Mouse (Mus musculus): Measurements from ENCODE around the gene Gm17490. TPM values are rescaled to one million over a fixed set of nuclear protein-coding genes. Genes with fewer than 3 reads are reported as not detected.
"Not testable (repeated sequence)": the region's sequence is repeated elsewhere in the genome, so short reads cannot be mapped to it uniquely, and the experiment has no call there.

The Gm17490 gene
- polyA plus RNA-seq, 1 experiment from 2014 or later = not detected

DNA sequence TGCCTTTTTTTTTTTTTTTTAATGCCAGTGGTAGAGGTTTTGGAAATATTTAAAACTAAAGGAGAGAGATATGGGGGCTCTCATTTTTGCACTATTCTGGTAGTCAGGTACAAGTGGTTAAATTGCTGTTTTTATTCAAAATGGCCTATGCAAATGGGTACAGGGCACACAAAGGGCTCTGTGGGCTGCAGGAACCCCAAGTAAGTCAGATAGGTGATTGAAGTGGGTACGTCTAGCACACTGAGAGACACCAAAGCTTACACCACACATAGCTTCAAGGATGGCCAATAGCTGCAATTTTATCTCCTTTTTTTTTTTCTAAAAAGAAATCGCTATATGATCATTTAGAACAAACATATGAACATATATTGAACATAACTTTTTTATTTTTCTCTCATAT is 6.5 kb downstream of the Gm17490 start:
- no peak overlapping the region for H3K9ac ChIP-seq
- no peak overlapping the region for H3K4me2 ChIP-seq (replicated peaks)
- no peak for ATAC-seq
- no peaks in the 10 kb centered on the region for H3K27me3 ChIP-seq (replicated peaks)
- H3K4me3 ChIP-seq (replicated peaks) = no peak overlapping the region
- no peaks in the 10 kb centered on the region for H3K9me3 ChIP-seq
- 80% methylated on average over 2 of the region's 2 CpGs for WGBS
- no peaks in the 10 kb centered on the region for H3K4me1 ChIP-seq (replicated peaks)
- H3K36me3 ChIP-seq = no peaks in the 10 kb centered on the region
- no peak overlapping the region for H3K27ac ChIP-seq

GRCm38 (mm10) chr2:11616846-11617245 is 9.2 kb downstream of the Gm17490 start:
- no peak for ATAC-seq
- WGBS = 88% methylated on average over 9 of the region's 9 CpGs
- Histone ChIP-seq H3K27me3 (replicated peaks) (no peaks in the 10 kb centered on the region), H3K4me1 (replicated peaks) (no peaks in the 10 kb centered on the region), H3K36me3 (no peaks in the 10 kb centered on the region), H3K4me2 (replicated peaks) (no peak overlapping the region), H3K27ac (no peak overlapping the region), H3K4me3 (replicated peaks) (no peak overlapping the region), H3K9ac (no peak overlapping the region), H3K9me3 (no peaks in the 10 kb centered on the region)

- not testable (repeated sequence) for H3K36me3 ChIP-seq; H3K27ac ChIP-seq; H3K4me2 ChIP-seq (replicated peaks); H3K27me3 ChIP-seq (replicated peaks); H3K9ac ChIP-seq; H3K4me3 ChIP-seq (replicated peaks); H3K4me1 ChIP-seq (replicated peaks); ATAC-seq; H3K9me3 ChIP-seq
- 90% methylated on average over 6 of the region's 6 CpGs for WGBS
These were observed 13.1 kb downstream of the Gm17490 start for GRCm38 (mm10) chr2:11612939-11613338.

GRCm38 (mm10) chr2:11606718-11607117 is 19.3 kb downstream of the Gm17490 start:
- H3K27ac ChIP-seq; H3K27me3 ChIP-seq (replicated peaks); H3K9ac ChIP-seq; H3K4me3 ChIP-seq (replicated peaks); H3K9me3 ChIP-seq; H3K4me2 ChIP-seq (replicated peaks); ATAC-seq; H3K4me1 ChIP-seq (replicated peaks); H3K36me3 ChIP-seq: not testable (repeated sequence)
- WGBS = 72% methylated on average over 4 of the region's 4 CpGs

- Histone ChIP-seq H3K27me3 (replicated peaks) (no peaks in the 10 kb centered on the region), H3K36me3 (peaks cover 4% of the 10 kb centered on the region; the same call in 1 of the 2 replicates), H3K9me3 (no peaks in the 10 kb centered on the region), H3K4me1 (replicated peaks) (peaks cover 6% of the 10 kb centered on the region; the same call in 1 of the 2 replicates), H3K27ac (no peak overlapping the region), H3K9ac (no peak overlapping the region), H3K4me2 (replicated peaks) (no peak overlapping the region), H3K4me3 (replicated peaks) (no peak overlapping the region)
- ATAC-seq = no peak
These were observed 21.2 kb downstream of the Gm17490 start for GRCm38 (mm10) chr2:11604911-11605310.

DNA sequence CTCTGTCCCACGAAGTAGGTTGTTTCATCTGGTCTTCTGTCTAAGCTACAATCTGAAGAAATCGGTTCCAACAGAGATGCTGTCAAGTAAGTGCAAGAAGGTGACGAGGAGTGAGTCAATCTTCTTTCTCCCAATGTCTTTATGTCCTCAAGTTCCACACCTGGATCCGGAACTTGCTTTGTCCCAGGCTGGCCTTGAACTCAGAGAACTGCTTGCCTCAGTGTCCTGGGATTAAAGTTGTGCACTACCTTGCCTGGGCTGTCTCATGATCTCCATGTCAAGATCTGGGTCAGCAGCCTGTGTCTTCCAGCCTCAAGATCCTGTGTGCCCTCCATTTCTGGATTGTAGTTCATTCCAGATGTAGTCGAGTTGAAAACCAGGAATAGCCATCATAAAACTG is 22.0 kb downstream of the Gm17490 start, which contains the start of gene Rbm17:
TSS of gene Rbm17 (minus strand) at position 101 of the 400 bp plus-strand sequence.
- peak within 1 kb of the TSS; percentile 58 for H3K27ac ChIP-seq
- peak within 1 kb of the TSS; percentile 69; the same call in 1 of the 2 replicates for H3K4me2 ChIP-seq (replicated peaks)
- no peaks in the 10 kb centered on the region for H3K27me3 ChIP-seq (replicated peaks)
- H3K36me3 ChIP-seq = peaks cover 4% of the 10 kb centered on the region; the same call in 1 of the 2 replicates
- peaks cover 6% of the 10 kb centered on the region; the same call in 1 of the 2 replicates for H3K4me1 ChIP-seq (replicated peaks)
- WGBS = 82% methylated on average over 5 of the region's 5 CpGs
- peak within 1 kb of the TSS; percentile 71 for H3K4me3 ChIP-seq (replicated peaks)
- H3K9ac ChIP-seq = peak within 1 kb of the TSS; percentile 83
- H3K9me3 ChIP-seq = no peaks in the 10 kb centered on the region
- ATAC-seq = no peak

DNA sequence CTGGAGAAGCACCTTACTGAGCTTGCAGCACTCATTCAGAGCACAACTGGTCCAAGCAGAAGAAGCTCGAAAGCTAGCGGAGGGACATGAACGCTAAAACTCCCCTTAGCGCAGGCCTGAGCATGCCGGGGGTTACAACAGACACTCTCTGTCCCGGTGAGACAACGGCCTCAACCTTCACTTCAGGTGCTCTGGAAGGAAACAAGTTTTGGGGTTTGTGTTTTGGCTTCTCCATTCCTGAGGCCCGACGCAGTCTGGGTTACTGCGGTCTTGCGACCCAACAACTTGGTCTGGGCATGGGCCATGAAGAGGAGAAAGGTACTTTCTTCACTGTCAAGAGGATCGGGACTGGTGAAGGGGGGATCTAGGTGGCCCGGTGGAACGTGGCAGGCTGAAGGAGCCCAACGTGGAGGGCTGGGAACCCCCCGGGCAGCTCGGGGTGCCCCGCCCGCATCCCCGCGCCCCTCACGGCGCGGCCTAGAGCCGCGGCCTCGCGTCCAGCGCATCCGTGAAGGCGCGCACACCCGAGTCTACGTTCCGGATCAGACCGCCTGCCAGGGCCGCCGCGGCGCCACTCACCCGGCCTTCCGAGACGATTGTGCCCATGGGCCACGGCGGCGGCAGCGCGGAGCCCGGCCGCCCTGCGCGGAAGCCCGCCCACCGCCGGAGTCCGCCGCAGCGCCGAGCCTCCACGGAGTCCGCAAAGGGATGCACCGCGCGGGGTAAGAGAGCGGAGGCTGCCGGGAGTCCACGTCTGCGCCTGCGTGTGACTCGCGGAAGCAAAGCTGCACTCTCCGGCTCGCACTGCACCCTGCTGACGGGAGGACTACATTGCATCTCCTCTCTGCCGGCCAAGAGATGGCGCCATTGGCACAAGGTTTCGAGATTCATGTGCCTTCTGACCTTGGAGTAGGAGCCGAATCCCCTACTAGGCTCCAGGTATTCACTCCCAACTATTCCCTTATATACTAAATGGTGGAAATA is 23.3 kb downstream of the Gm17490 start:
- peak; percentile 99 for ATAC-seq
- under 1% methylated on average over 78 of the region's 78 CpGs for WGBS
- H3K9me3 ChIP-seq = no peaks in the 10 kb centered on the region

DNA sequence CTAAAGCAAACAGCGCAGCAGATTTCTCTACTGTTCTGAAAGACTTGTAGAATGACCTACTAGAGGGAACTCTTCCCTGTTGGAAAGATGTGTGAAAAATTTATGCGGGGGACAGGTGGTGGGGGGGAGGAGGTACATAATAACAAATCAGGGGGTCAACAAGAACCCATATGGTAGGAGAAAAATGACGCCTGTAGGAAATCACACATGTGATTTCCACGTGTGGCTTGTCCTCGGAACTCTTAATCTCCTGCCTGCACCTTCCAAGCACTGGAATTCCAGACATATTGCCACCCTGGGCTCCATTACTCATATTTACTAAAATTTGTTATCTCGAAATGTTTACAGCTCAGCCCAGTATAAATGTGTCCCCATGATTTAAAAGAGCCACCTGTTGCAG is 24.3 kb downstream of the Gm17490 start:
- no peaks in the 10 kb centered on the region for H3K27me3 ChIP-seq (replicated peaks)
- 76% methylated on average over 6 of the region's 6 CpGs for WGBS
- peaks cover 13% of the 10 kb centered on the region for H3K36me3 ChIP-seq
- peak overlapping the region; percentile 71 for H3K4me3 ChIP-seq (replicated peaks)
- no peaks in the 10 kb centered on the region for H3K9me3 ChIP-seq
- no peak for ATAC-seq
- peak overlapping the region; percentile 83; the same call in 1 of the 2 replicates for H3K9ac ChIP-seq
- peak overlapping the region; percentile 69 for H3K4me2 ChIP-seq (replicated peaks)
- peaks cover 6% of the 10 kb centered on the region; the same call in 1 of the 2 replicates for H3K4me1 ChIP-seq (replicated peaks)
- no peak overlapping the region for H3K27ac ChIP-seq

More for the DNA sequence above, 23.3 kb downstream of the Gm17490 start:
- H3K4me1 ChIP-seq (replicated peaks) = peaks cover 6% of the 10 kb centered on the region; the same call in 1 of the 2 replicates
- H3K9ac ChIP-seq = peak overlapping the region; percentile 83
- H3K4me3 ChIP-seq (replicated peaks) = peak overlapping the region; percentile 71
- H3K27ac ChIP-seq = peak overlapping the region; percentile 58
- no peaks in the 10 kb centered on the region for H3K27me3 ChIP-seq (replicated peaks)
- H3K4me2 ChIP-seq (replicated peaks) = peak overlapping the region; percentile 69
- H3K36me3 ChIP-seq = peaks cover 7% of the 10 kb centered on the region; the same call in 1 of the 2 replicates

- H3K36me3 ChIP-seq = peaks cover 31% of the 10 kb centered on the region
- no peak overlapping the region for H3K4me2 ChIP-seq (replicated peaks)
- no peak overlapping the region for H3K4me3 ChIP-seq (replicated peaks)
- H3K9ac ChIP-seq = no peak overlapping the region
- 97% methylated on average over 7 of the region's 7 CpGs for WGBS
- no peaks in the 10 kb centered on the region for H3K27me3 ChIP-seq (replicated peaks)
- H3K4me1 ChIP-seq (replicated peaks) = peaks cover 6% of the 10 kb centered on the region; the same call in 1 of the 2 replicates
- H3K9me3 ChIP-seq = no peaks in the 10 kb centered on the region
- no peak for ATAC-seq
- no peak overlapping the region for H3K27ac ChIP-seq
These were observed 28.2 kb downstream of the Gm17490 start for GRCm38 (mm10) chr2:11597906-11598305.

DNA sequence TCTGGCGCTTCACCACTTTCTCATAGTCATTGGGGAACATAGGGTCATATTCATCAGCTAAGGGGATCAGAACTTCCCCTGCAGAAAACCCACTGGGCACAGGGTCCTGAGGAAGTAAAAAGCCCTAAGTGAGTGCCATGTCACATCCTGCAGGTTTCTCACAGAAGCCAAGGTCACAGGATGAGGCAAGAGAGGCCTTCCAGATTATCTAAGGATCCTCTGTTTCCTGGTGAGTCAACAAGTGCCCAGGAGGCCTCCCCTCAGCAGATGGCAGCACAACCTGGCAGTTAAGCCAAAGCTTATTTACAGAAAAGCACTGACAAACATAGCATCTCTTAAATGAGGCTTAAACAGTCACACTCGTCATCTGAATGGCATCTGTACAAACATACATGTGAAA is 29.4 kb downstream of the Gm17490 start:
- no peak overlapping the region for H3K9ac ChIP-seq
- ATAC-seq = no peak
- whole genome bisulfite sequencing = 85% methylated on average over 2 of the region's 2 CpGs
- no peak overlapping the region for H3K4me3 ChIP-seq (replicated peaks)
- no peak overlapping the region for H3K4me2 ChIP-seq (replicated peaks)
- no peak overlapping the region for H3K27ac ChIP-seq
- no peaks in the 10 kb centered on the region for H3K9me3 ChIP-seq
- H3K4me1 ChIP-seq (replicated peaks) = peaks cover 3% of the 10 kb centered on the region; the same call in 1 of the 2 replicates
- peaks cover 31% of the 10 kb centered on the region for H3K36me3 ChIP-seq
- no peaks in the 10 kb centered on the region for H3K27me3 ChIP-seq (replicated peaks)

DNA sequence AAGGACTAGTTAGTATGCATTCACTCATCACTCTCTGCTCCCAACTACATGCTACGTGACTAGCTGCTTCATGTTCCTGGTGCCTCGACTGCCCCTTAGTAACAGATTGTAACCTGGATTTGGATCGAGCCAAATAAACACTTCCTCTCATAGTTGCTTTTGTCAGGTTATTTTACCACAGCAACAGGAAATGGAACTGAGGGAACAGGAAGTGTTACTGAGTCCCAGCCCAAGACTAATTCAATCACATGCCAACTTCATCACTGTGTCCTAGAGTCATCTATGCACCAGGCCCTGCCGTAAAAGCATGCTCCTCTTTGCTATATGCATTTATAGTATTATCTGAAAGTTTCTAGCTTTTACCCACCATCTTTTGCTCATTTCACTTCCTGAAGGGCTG is 38.1 kb downstream of the Gm17490 start:
- Histone ChIP-seq H3K4me1 (replicated peaks) (no peaks in the 10 kb centered on the region), H3K4me3 (replicated peaks) (no peak overlapping the region), H3K36me3 (peaks cover 39% of the 10 kb centered on the region), H3K9me3 (no peaks in the 10 kb centered on the region), H3K27ac (no peak overlapping the region), H3K9ac (no peak overlapping the region), H3K4me2 (replicated peaks) (no peak overlapping the region), H3K27me3 (replicated peaks) (no peaks in the 10 kb centered on the region)
- ATAC-seq = no peak
- 93% methylated on average over 4 of the region's 4 CpGs for WGBS

DNA sequence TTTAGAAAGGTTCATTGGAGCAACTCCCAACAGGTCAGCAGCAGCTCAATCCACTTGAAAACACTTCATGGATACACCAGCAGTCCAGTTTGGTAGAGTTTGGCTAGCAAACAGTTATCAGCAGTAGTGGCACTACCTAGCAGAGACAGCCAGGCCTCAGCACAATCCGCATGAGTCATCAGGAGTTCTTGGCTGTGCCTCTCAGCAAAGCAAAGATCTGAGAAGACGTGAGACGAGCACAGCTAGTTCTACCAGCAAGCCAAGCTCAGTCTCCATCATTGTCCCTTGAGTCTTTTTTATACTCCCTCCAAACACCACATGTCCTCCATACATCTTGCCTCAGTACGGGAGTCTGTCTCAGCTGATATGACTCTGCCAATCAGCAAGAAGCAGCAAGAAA is 46.7 kb downstream of the Gm17490 start:
- no peaks in the 10 kb centered on the region for H3K4me1 ChIP-seq (replicated peaks)
- no peak overlapping the region for H3K4me2 ChIP-seq (replicated peaks)
- H3K36me3 ChIP-seq = no peaks in the 10 kb centered on the region
- whole genome bisulfite sequencing = 95% methylated on average over 4 of the region's 4 CpGs
- no peak for ATAC-seq
- H3K4me3 ChIP-seq (replicated peaks) = no peak overlapping the region
- no peak overlapping the region for H3K27ac ChIP-seq
- no peak overlapping the region for H3K9ac ChIP-seq
- no peaks in the 10 kb centered on the region for H3K9me3 ChIP-seq
- no peaks in the 10 kb centered on the region for H3K27me3 ChIP-seq (replicated peaks)
